Mouse (Mus musculus) cerebellum, adult 11 months (tissue): ENCODE measurements around the gene Dnaic2.

Source experiments
- DNase-seq: peaks from one replicate; pipeline ENCODE4 v3.0.0; 2022

Gene Dnaic2

DNA sequence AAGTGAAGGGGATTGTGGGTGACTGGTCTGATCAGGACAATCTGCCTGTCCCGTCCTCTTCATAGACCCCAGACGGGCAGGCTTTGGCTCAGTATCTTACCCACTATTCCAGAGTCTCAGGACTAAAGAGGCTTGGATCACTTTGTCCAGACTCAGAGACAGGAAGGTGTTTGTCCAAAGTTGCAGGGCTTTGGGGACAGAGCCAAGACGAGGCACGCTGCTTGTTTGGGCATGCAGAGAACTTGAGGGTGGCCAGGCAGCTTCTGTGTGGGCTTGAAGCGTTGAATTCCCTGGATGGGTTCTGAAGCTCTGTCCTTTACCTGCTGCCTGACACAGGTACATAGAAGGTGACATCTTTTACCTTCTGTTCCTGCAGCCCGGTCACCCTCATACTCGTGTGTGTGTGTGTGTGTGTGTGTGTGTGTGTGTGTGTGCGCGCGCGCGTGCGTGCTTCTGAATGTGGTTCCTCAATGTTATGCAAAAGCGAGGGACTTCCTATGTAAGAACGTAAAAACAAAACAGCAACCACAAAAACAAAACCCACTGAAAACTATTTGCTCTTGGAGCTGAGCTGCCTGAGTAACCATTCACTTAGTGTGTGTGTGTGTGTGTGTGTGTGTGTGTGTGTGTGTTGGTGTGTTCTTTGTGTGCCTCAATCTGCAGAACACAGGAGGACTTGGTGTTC is 24.8 kb upstream of the Dnaic2 start:
- DNase-seq, result no peak

DNA sequence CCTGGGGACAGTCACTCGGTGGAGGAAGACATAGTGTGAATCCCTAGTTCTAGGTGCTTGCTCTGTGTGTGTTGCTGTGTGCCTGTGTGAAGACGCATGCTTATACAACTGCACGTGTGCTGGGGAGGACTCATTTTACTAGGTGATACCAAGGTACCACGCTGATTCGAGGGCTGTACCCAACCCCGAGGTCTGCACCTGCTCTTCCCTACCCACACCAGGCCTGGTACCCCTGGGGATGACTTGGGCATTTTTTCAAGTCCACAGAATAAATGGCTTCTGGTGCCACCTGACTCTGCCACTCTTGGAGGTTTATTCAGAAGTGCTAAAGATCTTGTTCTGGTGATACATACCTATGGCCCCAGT is 24.2 kb upstream of the Dnaic2 start:
- DNase-seq, result no peak

DNA sequence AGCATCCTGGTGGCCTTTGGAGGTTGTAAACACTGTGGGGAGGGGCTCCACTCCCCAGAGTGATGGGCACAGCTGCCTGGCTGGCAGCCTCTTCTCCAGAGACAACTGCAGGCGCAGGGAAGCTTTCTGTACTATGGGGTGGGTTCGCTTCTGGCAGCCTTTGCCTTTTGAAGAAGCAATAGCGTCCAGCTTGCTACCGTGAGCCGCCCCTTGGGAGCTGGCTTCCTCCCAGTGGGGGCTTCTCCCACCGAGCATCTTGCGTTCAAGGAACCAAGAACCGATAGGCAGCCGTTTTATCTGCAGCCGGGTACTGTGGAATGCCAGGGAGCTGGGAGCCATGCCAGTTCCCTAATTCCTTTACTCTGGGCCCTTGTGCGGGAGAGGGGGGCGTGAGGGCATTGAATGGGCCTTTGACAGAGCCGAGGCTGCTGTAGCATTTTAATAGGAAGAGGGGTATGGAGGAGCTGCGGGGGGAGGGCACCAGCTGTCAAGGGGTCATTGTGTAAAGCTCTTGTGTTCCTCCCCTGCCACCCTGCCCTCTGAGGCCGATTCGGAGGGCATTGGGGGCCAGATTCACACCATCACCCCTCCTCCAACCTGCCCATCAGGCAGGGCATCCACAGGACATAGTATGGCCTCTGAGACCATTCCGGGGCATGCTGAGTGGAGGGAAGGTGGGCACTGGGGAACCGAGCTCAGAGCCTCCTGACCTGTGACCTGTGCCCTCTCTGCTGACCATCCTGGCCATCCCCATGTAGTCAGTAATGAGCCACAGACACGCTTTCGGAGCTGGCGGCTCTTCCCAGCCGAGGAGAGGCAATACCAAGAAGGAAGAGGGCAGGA is 22.9 kb upstream of the Dnaic2 start:
- DNase-seq, result peak; percentile 46

DNA sequence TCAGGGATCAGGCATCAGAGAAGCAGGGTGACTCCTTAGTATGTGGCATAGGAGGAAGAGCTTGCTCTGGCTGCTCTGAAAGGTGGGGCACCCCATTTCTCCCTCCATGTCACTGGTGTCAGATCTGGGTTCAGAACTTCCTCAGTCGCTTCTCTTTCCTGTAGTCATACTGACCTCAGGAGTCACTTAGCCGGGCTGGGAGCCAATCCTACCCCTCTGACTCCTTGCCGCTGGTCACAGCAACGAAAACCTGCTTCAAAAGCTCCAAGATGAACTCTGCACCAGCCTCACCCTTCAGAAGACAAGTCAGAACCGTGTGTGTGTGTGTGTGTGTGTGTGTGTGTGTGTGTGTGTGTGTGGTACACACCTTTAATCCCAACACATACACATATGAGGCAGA is 20.9 kb upstream of the Dnaic2 start:
- DNase-seq, result no peak

DNA sequence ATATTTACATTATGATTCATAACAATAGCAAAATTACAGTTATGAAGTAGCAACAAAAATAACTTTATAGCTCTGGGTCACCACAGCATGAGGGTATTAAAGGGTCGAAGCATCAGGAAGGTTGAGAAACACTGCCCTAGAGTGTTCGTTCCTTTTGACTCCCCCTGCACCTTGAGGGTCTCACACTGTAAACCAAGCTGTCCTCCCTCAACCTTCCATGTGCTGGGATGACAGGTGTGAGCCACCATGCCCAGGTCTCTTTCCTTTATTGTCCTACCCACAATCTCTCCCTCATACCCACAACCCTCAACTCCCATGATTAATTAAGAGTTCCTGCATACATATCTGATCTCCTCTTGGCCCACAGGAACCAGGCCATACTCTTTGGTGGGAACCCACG is 15.8 kb upstream of the Dnaic2 start:
- no peak for DNase-seq

DNA sequence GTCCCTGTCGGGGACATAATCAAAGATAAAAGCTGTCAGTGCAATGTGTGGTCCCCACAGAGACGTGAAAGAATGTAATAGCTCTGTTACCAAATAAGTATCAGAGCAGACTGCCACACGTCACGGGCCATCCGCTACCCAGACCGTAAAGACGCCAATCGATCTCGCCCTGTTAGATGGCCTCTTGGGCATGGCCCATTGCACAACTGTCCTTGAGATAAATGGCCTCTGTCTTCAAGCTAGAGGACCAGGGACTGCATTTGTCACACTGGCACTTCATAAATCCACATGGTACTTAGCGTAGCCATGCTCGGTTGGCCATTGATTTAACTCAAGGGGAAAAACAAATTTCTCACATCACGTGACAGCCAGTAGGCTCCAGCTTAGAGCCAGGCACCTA is 15.3 kb upstream of the Dnaic2 start:
- DNase-seq, result no peak

DNA sequence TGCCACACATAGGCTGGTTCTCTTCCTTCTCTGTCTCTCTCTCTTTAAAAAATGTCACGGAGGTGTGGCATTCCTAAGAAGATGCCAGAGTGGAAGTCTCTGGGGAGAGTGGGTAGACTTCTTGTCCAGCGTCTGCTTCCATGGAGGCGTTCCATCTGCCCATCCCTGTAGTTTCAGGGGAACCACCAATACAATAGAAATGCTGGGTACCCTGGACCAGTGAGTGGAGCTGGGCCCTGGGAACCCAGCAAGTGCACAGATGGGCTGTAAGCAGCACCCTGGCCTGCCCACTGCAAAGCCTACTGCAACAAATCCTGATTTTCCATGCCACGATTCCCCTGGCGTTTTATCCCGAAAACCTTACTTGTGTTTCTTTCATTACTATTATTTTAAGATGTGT is 12.7 kb upstream of the Dnaic2 start:
- DNase-seq, result no peak

DNA sequence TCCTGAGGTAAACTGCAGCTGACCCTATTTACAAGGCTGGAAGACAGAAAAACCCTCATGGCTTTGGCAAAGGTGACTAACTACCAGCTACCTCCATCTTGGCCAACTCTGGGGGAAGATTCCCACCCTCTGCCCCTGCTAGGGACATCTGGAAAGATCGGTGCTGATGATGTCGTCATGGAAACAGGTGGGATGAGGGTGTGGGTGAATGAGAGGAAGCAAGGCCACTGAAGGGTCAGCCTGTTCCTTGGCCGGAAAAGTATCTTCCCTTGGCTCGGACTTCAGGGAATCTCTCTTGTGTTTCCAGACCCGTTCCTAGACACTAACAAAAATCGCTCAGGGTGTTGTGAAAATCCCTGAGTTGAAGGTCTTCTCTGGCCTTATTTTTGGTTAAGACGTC is 11.7 kb upstream of the Dnaic2 start:
- DNase-seq, result no peak

DNA sequence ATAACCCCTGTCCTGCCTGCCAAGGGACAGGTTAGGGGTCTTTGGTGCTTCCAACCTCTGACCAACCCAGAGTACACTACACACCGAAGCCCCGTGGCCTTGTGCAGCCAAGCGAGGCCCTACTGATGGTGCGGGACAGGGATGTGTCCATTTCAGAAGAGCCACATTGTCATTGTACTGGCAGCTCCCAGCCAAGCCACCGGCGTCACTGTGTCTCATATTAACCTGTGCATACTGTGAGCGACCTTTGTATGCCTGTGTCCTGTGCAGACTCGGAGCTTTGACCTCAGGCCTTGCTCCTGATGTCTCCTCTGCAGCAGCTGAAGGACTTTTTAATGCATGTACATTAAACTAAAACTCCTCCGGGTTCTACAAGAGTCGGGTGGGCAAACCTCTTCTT is 6.7 kb upstream of the Dnaic2 start:
- DNase-seq, result no peak

DNA sequence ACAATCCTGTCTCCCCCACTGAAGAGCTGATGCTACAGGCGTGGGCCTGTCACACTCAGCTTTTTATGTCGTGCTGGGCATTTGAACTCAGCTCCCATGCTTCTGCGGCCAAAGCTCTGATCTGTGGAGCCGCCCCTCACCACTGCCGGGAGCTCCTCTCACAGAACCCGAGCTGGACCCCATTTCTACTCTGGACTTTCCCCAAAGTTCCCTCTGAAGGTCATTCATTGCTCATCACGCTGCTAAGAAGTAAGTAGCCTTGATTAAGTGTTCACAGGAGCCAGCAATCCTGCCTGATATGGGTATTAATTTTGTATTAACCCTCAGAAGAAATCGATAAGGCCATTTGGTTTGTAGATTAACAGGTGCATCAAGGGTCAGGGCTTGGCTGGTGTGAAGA is 4.8 kb upstream of the Dnaic2 start:
- no peak for DNase-seq

DNA sequence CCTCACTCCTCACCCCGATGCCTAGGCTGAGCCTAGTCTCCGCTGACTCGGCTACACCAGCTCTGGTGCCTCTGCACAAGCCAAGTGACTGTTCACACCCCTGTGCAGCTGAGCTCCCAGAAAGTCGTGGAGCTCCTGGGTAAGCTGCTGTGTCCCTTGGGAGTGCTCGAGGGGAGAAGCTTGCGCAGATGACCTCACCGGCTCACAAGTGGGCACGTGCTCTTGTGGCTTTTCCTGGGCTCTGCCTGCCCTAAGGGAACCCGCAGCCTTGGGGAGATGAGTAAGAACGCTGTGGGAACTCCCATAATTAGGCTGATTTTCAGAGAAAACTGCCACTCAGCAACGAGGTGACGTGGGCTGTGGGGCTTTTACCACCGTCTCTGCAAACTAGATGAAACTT is 4.2 kb upstream of the Dnaic2 start:
- no peak for DNase-seq

DNA sequence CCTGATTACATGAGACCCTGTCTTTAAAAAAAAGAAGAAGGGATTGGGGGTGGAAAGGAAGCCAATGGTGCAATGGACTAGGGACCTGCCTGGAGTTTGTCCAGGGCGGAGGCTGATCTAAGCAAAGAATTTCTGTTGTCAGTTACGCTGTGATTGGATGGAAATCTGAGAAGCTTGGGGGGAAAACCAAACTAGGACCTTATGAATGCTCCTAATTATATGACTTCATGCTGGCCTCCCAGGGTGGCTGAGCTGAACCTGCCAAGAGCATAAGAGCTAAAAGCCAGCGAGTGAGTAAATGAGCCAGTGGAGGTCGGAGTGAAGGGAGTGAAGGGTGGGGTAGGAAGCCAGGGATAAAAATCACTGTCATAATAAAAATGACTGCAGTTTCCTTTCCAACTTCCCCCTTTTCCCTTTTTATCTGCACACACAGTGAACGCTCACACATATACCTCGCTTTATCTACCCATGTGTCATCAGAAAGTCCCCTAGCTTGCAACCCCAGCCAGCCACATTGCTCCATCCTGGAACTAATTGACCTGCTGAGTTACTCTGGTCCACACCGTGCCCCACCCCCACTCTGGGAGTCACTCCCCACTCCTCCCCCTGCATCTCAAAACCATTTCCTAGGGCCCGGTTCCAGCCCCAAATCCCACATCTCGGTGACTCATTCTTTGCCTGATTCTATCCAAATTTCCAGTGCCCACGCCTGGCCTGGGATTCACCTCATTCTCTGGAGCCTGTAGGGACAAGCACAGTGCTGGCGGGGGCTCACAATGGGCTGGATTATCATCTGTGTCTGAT is 2.2 kb upstream of the Dnaic2 start:
- peak; percentile 31 for DNase-seq

DNA sequence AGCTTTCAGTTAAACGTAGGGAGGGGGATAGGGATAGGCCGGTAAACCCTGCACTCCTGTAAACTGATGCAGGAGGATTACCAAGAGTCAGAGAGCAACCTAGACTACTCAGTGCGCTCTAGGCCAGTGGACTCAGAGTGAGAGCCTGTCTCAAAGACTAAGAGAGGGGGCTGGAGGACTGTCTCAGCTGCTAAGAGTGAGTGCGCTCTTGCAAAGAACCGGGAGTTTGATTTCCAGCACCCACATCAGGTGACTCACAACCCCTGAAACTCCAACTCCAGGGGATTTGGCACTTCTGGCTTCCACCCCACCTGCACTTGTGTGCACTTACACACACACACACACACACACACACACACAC is 598 bp downstream of the Dnaic2 start:
- DNase-seq, result no peak

DNA sequence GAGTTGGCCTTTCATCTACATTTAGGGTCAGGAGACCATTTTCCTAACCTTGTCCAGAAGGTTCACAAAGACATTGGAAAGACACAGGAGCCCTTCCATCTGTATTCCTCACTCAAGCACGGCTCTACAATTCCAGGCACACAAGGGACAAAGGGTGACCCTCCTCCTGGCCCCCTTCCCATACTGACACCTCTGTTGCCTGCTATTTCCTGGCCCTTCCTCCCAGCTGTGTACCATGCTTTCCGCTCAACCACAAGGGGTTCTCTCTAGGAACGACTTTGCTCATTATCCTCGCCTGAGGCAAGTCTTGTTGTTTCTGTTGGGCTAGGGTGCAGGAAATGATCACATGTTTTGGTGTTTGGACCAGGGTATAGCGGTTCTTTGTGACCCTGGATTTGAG is 1.1 kb downstream of the Dnaic2 start:
- no peak for DNase-seq

DNA sequence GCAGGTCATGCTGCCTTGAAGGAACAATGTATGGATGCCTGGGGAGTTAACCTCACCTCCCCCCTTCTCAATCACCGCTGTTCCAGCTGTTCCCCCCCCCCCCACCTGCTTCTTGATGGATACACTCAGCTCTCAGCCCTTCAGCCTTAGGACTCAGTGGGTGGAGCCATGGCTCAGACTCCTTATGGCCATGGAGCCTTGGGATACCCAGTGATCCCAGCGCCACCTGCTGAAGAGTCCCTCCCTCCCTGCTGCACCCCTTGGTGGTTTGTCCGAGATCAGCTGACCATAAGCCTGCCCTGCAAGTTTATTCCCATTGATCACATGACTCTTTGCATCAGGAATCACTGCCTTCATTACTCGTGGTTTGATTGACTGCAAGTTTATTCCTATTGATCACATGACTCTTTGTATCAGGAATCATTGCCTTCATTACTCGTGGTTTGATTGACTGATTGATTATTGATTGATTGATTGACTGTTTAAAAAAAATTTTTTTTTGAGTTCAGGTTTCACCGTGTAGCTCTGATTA is 2.7 kb downstream of the Dnaic2 start:
- DNase-seq, result no peak

DNA sequence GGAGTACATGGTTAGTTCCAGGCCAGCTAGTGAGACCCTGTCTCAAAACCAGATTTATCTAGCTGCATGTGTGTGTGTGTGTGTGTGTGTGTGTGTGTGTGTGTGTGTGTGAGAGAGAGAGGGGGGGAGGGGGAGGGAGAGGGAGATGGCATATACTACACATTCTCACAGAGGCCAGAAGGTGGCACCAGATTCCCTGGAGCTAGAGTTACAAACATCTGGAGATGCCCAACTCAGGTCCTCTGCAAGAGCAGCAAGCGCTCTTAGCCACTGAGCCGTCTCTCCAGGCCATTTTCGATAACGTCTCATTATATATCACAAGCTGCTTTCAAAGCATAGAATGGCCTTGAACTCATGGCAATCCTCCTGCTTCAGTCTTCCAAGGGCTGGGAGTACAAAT is 4.5 kb downstream of the Dnaic2 start:
- DNase-seq, result no peak

DNA sequence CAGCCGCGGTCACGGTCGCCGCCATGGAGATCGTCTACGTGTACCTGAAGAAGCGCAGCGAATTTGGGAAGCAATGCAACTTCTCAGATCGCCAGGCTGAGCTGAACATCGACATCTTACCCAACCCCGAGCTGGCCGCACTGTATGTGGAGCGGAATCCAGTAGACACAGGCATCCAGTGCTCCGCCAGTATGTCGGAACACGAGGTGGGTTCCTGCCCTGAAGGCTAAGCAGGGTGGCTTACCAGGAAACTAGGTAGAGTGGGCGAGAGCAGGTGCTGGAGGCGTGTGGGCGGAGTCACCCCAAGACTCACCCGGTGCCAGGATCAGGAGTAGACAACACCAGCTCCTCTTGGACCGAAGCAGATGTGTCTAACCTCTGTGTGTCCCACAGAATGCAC is 5.7 kb downstream of the Dnaic2 start:
- DNase-seq, result no peak

DNA sequence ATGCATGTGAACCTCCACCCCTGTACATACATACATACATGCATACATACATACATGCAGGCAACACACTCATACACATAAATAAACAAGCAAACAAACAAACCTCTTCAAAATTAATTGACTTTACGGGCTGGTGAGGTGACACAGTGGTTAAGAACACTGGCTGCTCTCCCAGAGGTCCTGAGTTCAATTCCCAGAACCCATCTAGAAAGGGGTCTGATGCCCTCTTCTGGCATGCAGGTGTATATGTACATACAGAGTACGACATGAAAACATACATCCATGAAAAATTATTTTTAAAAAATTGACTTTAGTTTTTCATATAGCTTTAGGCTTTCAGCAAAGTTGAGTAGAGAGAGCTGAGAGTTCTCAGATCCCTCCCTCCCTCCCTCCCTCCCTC is 8.9 kb downstream of the Dnaic2 start:
- no peak for DNase-seq

DNA sequence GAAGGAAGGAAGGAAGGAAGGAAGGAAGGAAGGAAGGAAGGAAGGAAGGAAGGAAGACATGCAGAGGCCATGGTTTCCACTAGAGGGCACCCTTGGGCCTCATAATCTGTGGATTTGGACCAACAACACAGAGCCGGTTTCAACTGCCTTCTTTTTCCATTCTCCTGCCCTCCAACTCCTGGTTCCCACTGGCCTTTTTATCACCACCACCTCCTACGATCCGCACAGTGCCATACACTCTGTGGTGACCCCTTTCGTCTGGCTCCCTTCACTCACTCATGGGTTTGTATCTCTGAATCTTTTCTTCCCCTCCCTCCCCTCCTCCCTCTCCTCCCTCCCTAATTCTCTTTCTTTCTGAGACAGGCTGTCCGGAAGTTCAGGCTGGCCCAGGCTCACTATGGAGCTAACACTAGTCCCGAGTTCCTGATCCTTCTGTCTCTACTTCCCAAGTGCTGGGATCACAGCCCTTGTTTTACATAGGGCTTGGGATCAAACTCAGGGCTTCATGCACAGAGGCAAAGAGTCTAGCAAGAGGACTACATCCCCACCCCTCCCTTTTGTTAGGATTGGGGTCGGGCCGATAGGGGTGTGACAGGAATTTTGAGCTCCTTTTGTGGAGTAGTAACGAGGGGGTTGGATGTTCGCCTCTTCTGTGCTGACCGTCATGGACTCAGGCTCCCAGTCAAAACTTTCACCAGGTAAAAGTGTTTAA is 9.9 kb downstream of the Dnaic2 start:
- DNase-seq, result peak; percentile 64

DNA sequence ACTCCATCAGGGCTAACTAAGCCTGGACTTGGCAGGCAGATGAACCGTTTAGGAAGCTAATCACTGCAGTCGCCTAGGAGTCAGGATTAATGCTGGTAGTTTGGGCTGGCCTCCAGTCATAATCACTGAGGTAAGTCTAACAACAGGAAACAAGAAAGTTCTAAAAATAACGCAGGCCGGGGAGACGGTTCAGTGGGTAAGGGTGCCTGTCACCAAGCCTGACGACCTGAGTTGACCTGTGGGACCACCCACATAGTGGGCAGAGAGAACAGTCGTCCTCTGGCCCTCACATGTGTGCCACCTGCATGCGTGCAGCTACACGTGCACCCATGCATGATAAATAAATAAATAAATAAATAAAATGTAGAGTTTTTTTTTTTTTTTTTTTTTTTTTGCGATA is 13.4 kb downstream of the Dnaic2 start:
- DNase-seq, result no peak

DNA sequence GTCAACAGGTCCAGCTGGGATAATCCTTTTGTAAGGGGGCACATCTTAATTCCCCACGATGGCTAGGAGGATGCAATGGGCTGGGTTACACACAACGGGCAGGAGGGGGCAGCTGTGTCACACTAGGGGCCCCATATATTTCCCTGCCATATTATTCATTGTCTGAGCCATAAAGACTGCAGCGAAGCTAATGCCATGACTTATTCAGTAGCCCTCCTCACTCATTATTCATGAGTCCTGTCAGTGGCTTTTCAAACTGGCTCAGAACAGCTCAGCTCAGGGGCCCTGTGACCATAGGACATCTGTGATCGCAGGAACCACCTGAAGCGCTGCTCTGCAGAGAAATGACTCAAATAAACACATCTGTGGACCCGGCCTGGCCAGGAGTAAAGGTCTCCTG is 14.2 kb downstream of the Dnaic2 start:
- no peak for DNase-seq

DNA sequence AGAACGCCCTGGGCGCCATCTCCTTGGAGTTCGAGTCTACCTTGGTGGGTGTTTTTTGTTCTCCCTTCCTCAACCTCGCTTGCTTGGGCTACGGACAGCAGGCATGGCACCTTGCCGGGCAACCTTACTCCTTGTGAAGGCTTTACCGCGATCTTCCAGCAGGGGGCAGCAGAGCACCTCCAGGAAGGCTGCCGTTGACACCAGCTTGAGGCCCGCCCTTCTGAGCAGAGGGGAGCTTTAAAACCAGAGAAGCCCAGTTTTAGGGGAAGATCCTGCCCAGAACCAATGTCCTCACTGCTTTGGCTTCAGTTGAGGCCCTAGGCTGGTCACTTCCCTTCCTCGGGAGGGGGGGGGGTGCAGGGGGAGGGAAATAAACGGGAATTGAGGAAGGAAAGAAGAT is 17.9 kb downstream of the Dnaic2 start:
- DNase-seq, result peak; percentile 95

DNA sequence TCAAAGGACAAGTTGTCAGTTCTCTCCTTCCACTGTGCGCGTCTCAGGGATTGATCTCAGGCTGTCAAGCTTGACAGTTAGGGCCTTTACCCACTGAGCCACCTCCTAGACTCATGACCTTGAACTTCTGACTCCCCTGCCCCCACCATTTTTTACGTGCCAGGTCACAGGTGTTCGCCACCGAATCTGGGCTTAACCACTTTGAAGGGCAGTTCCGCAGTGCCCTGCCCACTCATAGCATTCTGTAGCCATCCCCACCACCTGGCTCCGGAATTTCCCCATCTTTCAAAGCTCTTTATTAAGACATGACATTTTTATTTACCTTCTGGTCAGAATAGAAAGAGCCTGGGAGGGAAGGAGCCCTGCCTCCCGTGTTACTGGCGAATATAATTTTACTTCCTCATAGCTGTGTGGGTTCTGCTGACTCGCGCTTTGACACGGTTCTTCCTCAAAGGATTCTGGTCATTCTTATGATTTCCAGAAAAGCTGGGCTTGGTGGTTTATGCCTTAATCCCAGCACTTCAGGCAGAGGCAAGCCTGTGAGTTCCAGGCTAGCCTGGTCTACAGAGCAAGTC is 20.4 kb downstream of the Dnaic2 start:
- DNase-seq, result no peak
